Mouse (Mus musculus): ENCODE measurements around the gene 2410141K09Rik.
"Not testable (repeated sequence)": the region's sequence is repeated elsewhere in the genome, so short reads cannot be mapped to it uniquely, and the experiment has no call there.

2410141K09Rik gene

GRCm38 (mm10) chr13:66441018-66441417, at the start of gene 2410141K09Rik:
2410141K09Rik (minus strand) TSS chr13:66441118.
- DNase-seq = not testable (repeated sequence)

- DNase-seq = not testable (repeated sequence)
Observed at GRCm38 (mm10) chr13:66426858-66427257, 14.1 kb downstream of the 2410141K09Rik start.

- DNase-seq = not testable (repeated sequence)
Observed at GRCm38 (mm10) chr13:66414962-66415361, 26.0 kb downstream of the 2410141K09Rik start.

Measured in cerebellum, postnatal 36 days (tissue).